Mouse (Mus musculus) small intestine, adult 2 months (tissue): ENCODE measurements around the gene Hoxc6.

Experiments
- CTCF ChIP-seq: fragments of 200-500 bp; IDR thresholded peaks from 2 replicates; pipeline ENCODE4 v1.5.1; 2012; ENCODE audit warnings: low read depth, mild to moderate bottlenecking, control low read depth, inconsistent platforms, low read length, moderate library complexity, mixed read lengths; ENCODE audit not compliant: insufficient replicate concordance, insufficient read length; ENCODE audit errors: extremely low read depth
- POLR2A ChIP-seq: fragments of 200-500 bp; IDR thresholded peaks from 2 replicates; pipeline ENCODE4 v1.6.1; 2012; ENCODE audit warnings: low read depth, mild to moderate bottlenecking, control low read depth, inconsistent platforms, low read length, moderate library complexity

- TF ChIP-seq CTCF, result no peak
- no peak for TF ChIP-seq POLR2A
Observed at GRCm38 (mm10) chr15:103002156-103002555, 4.1 kb downstream of the Hoxc6 start.
